Mouse (Mus musculus): Measurements from ENCODE around the gene Xpo6.

DNA sequence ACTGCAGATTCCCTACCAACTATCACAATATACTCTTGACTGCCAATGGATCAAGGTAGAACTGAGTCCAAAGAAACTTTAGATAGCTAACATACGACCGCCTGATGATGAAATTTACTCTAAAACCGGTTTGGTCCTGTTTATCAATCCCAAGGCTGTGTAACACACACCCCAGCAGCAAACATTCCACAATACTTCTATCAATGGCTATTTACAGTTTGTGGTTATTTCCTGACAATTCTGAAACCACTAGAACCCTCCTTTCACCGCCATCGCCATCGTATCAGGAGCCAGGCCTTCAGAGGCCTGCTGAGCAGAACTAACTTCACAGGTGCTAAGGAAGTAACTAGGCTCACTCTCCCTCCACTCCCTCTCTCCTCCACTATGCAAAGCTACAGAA lies 31.7 kb downstream of the Xpo6 start:
- no peak for TF ChIP-seq POLR2A (IDR thresholded peaks at IDR 0.05; ENCODE audit: extremely low read depth, insufficient read depth, low read length)
- no peak for TF ChIP-seq CTCF (IDR thresholded peaks at IDR 0.05; ENCODE audit: extremely low read depth, insufficient read depth, low read length)
